18 mouse cellular contexts compared by ENCODE assay signal in the genomic region with DNA sequence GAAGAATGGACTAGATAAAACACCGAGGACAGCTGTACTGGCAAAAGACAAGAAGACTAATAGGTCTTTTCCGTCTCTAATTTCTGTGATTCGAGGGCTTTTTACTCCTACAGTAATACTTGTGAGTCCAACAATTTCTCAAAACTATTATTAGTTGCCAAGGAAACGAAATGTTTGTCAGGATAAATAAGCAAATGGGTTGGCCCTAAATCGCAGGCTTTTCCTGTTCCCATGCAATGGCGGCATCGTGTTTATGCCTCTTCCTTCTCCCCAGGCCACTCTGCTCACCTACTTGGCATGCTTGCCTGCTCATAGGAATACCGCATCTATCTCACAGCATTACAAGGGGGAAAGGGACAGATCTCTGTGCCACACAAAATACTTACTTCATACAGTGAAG.
DNase-seq lines count a peak whose midpoint lies in the region; ATAC-seq lines count a peak whose summit lies in the region.
"Had no signal": no experiment of that assay in that cellular context is flagged by ENCODE, and none has a peak within 500 bp of the region (broad histone marks: within the 10 kb centered on the region; RNA-seq: fewer than 3 reads in every experiment).

No protein-coding gene starts in this region.

- H3K4me1 ChIP-seq in heart, embryonic 16.5 days (ENCODE audit: control insufficient read depth, insufficient read depth, low read length) = peaks cover 4% of the 10 kb centered on the region
- 0 out of 2 replicates have a peak, but pooled peaks cover 4% of the 10 kb centered on the region for H3K4me1 ChIP-seq in stomach, embryonic 15.5 days
- H3K4me1 ChIP-seq in hindbrain, embryonic 12.5 days = peaks cover 2% of the 10 kb centered on the region; the same call in 1 of the 2 replicates

- no peaks in the 10 kb centered on the region for H3K36me3 ChIP-seq in heart, embryonic 16.5 days (ENCODE audit: control insufficient read depth, insufficient read depth)
- no peaks in the 10 kb centered on the region for H3K36me3 ChIP-seq in stomach, embryonic 15.5 days
- no peaks in the 10 kb centered on the region for H3K36me3 ChIP-seq in hindbrain, embryonic 12.5 days
- H3K36me3 ChIP-seq: embryonic facial prominence, embryonic 13.5 days; limb, embryonic 13.5 days; liver, embryonic 13.5 days; midbrain, embryonic 12.5 days had no signal

- no peak for DNase-seq in heart, postnatal 4 days
- DNase-seq in adipocyte (ENCODE audit: low spot score) = peak; percentile 26
- DNase-seq in brain, adult 2 months (ENCODE audit: low read depth, low spot score) = peak; percentile 66
- no peak for DNase-seq in adrenal gland, adult 8-10 months
- DNase-seq: adrenal gland, adult 2 months; cerebellum, adult 11 months; cerebellum, postnatal 10 days; gastrocnemius, postnatal 14 days; kidney, adult 11 months; liver, embryonic 13.5 days; right cerebral cortex, adult 18-20 months had no signal

- H3K27ac ChIP-seq in heart, embryonic 16.5 days (ENCODE audit: low read length) = 0 out of 2 replicates have a peak overlapping the region, but pooled peaks have one; percentile 34
- peak overlapping the region; percentile 8; the same call in 1 of the 2 replicates for H3K27ac ChIP-seq in stomach, embryonic 15.5 days
- H3K27ac ChIP-seq in hindbrain, embryonic 12.5 days = no peak overlapping the region
- H3K27ac ChIP-seq: embryonic facial prominence, embryonic 13.5 days; limb, embryonic 13.5 days; liver, embryonic 13.5 days; midbrain, embryonic 12.5 days had no signal

- H3K4me3 ChIP-seq in heart, embryonic 16.5 days (ENCODE audit: low read length) = no peak overlapping the region
- H3K4me3 ChIP-seq in stomach, embryonic 15.5 days (replicated peaks) = no peak overlapping the region
- no peak overlapping the region for H3K4me3 ChIP-seq in hindbrain, embryonic 12.5 days
- H3K4me3 ChIP-seq: embryonic facial prominence, embryonic 13.5 days; limb, embryonic 13.5 days; liver, embryonic 13.5 days; midbrain, embryonic 12.5 days had no signal

- H3K9me3 ChIP-seq in heart, embryonic 16.5 days (replicated peaks; ENCODE audit: control insufficient read depth, low read length) = no peaks in the 10 kb centered on the region
- no peaks in the 10 kb centered on the region for H3K9me3 ChIP-seq in stomach, embryonic 15.5 days
- no peaks in the 10 kb centered on the region for H3K9me3 ChIP-seq in hindbrain, embryonic 12.5 days (replicated peaks)
- H3K9me3 ChIP-seq: limb, embryonic 13.5 days; liver, embryonic 13.5 days had no signal

- H3K27me3 ChIP-seq in heart, embryonic 16.5 days (ENCODE audit: control insufficient read depth, insufficient read depth, low read length) = no peaks in the 10 kb centered on the region
- H3K27me3 ChIP-seq in stomach, embryonic 15.5 days (replicated peaks) = no peaks in the 10 kb centered on the region
- H3K27me3 ChIP-seq in hindbrain, embryonic 12.5 days = no peaks in the 10 kb centered on the region
- H3K27me3 ChIP-seq: embryonic facial prominence, embryonic 13.5 days; limb, embryonic 13.5 days had no signal

- H3K9ac ChIP-seq in heart, embryonic 16.5 days (ENCODE audit: low read length) = no peak overlapping the region
- no peak overlapping the region for H3K9ac ChIP-seq in stomach, embryonic 15.5 days
- H3K9ac ChIP-seq in hindbrain, embryonic 12.5 days = no peak overlapping the region
- H3K9ac ChIP-seq: embryonic facial prominence, embryonic 13.5 days; limb, embryonic 13.5 days; liver, embryonic 13.5 days; midbrain, embryonic 12.5 days had no signal

- 58% methylated on average over 8 of the region's 8 CpGs for WGBS in heart, embryonic 16.5 days
- WGBS in stomach, embryonic 15.5 days = 35% methylated on average over 8 of the region's 8 CpGs
- 88% methylated on average over 8 of the region's 8 CpGs for WGBS in hindbrain, embryonic 12.5 days

- H3K4me2 ChIP-seq in heart, embryonic 16.5 days (ENCODE audit: low read depth, low read length) = no peak overlapping the region
- H3K4me2 ChIP-seq in stomach, embryonic 15.5 days = no peak overlapping the region; the same call in 1 of the 2 replicates
- H3K4me2 ChIP-seq in hindbrain, embryonic 12.5 days (replicated peaks) = no peak overlapping the region
- H3K4me2 ChIP-seq: embryonic facial prominence, embryonic 13.5 days; limb, embryonic 13.5 days; liver, embryonic 13.5 days; midbrain, embryonic 12.5 days had no signal

- ATAC-seq in heart, embryonic 16.5 days (replicated peaks; ENCODE audit: extremely low read depth, insufficient read depth, low FRiP score) = no peak
- no peak for ATAC-seq in stomach, embryonic 15.5 days (ENCODE audit: insufficient read depth, low FRiP score, low read depth)
- no peak for ATAC-seq in hindbrain, embryonic 12.5 days (ENCODE audit: low FRiP score)
- ATAC-seq: hindbrain, embryonic 16.5 days had no signal

Comparison
In these comparisons a context has a peak if more than half of its experiments do, and no peak if none do; other contexts are left out.
1. DNase-seq: peak in adipocyte (single experiment) and brain, adult 2 months (single experiment); none in heart, postnatal 4 days (single experiment) and adrenal gland, adult 8-10 months (single experiment).